Comparison of ENCODE assay signal across 8 mouse cellular contexts in genomic region chr10:81427327-81427726, GRCm38 (mm10). TPM values are rescaled to one million over a fixed set of nuclear protein-coding genes. Genes with fewer than 3 reads are reported as not detected.
DNase-seq lines count a peak whose midpoint lies in the region; ATAC-seq and TF ChIP-seq lines count a peak whose summit lies in the region.

No protein-coding gene starts in this region.

- H3K27ac ChIP-seq in lung, embryonic 14.5 days (ENCODE audit: low read depth), result peak overlapping the region; percentile 12; the same call in 1 of the 2 replicates
- H3K27ac ChIP-seq in hindbrain, embryonic 12.5 days, result no peak overlapping the region
- H3K27ac ChIP-seq in midbrain, embryonic 14.5 days (replicated peaks; ENCODE audit: low read depth, low read length), result no peak overlapping the region

- H3K4me2 ChIP-seq in lung, embryonic 14.5 days, result peak overlapping the region; percentile 82
- peak overlapping the region; percentile 67 for H3K4me2 ChIP-seq in hindbrain, embryonic 12.5 days (replicated peaks)
- peak overlapping the region; percentile 60 for H3K4me2 ChIP-seq in midbrain, embryonic 14.5 days (ENCODE audit: low read length)

- peaks cover 8% of the 10 kb centered on the region; the same call in 1 of the 2 replicates for H3K4me1 ChIP-seq in lung, embryonic 14.5 days (ENCODE audit: insufficient read depth)
- H3K4me1 ChIP-seq in hindbrain, embryonic 12.5 days, result peaks cover 51% of the 10 kb centered on the region
- peaks cover 17% of the 10 kb centered on the region for H3K4me1 ChIP-seq in midbrain, embryonic 14.5 days (ENCODE audit: control insufficient read depth, insufficient read depth, low read length)

- no peaks in the 10 kb centered on the region for H3K9me3 ChIP-seq in lung, embryonic 14.5 days (ENCODE audit: low read depth, low read length)
- no peaks in the 10 kb centered on the region for H3K9me3 ChIP-seq in hindbrain, embryonic 12.5 days (replicated peaks)
- H3K9me3 ChIP-seq in midbrain, embryonic 14.5 days (ENCODE audit: control insufficient read depth, low read length), result no peaks in the 10 kb centered on the region

- peak; percentile 42 for DNase-seq in cerebellum, adult 8-10 months
- DNase-seq in cerebellum, postnatal 10 days, result no peak
- no peak for DNase-seq in lung, embryonic 14.5 days
- no peak for DNase-seq in lung, adult 18-20 months
- DNase-seq in midbrain, embryonic 14.5 days, result no peak

- WGBS in lung, embryonic 14.5 days, result 29% methylated on average over 3 of the region's 3 CpGs
- WGBS in hindbrain, embryonic 12.5 days, result 24% methylated on average over 3 of the region's 3 CpGs
- WGBS in midbrain, embryonic 14.5 days, result 41% methylated on average over 3 of the region's 3 CpGs

- ATAC-seq in lung, embryonic 14.5 days (ENCODE audit: insufficient read depth), result no peak
- ATAC-seq in hindbrain, embryonic 12.5 days (ENCODE audit: low FRiP score), result no peak
- ATAC-seq in midbrain, embryonic 14.5 days (ENCODE audit: low FRiP score, low TSS enrichment), result no peak
- no peak for ATAC-seq in activated CD4-positive, CD25-positive, alpha-beta regulatory T cell, adult 4 months
- ATAC-seq in erythroblast, adult 5-6 weeks (replicated peaks; ENCODE audit: low FRiP score, poor library complexity, severe bottlenecking), result no peak

- H3K27me3 ChIP-seq in lung, embryonic 14.5 days (ENCODE audit: insufficient read depth, low read length), result no peaks in the 10 kb centered on the region; the same call in 1 of the 2 replicates
- H3K27me3 ChIP-seq in hindbrain, embryonic 12.5 days, result peaks cover 70% of the 10 kb centered on the region
- peaks cover 23% of the 10 kb centered on the region; the same call in 1 of the 2 replicates for H3K27me3 ChIP-seq in midbrain, embryonic 14.5 days (ENCODE audit: control insufficient read depth, insufficient read depth, low read length)

- peak overlapping the region; percentile 71 for H3K4me3 ChIP-seq in lung, embryonic 14.5 days (ENCODE audit: low read depth, low read length)
- H3K4me3 ChIP-seq in hindbrain, embryonic 12.5 days, result peak overlapping the region; percentile 38
- H3K4me3 ChIP-seq in midbrain, embryonic 14.5 days (replicated peaks; ENCODE audit: low read depth, low read length), result no peak overlapping the region

- peak overlapping the region; percentile 82 for H3K9ac ChIP-seq in lung, embryonic 14.5 days
- peak overlapping the region; percentile 63 for H3K9ac ChIP-seq in hindbrain, embryonic 12.5 days
- H3K9ac ChIP-seq in midbrain, embryonic 14.5 days (replicated peaks; ENCODE audit: low read length), result no peak overlapping the region

- no peak for TF ChIP-seq CTCF in lung, embryonic 14.5 days (IDR thresholded peaks at IDR 0.05; ENCODE audit: low read depth)

- H3K36me3 ChIP-seq in lung, embryonic 14.5 days (ENCODE audit: insufficient read depth), result no peaks in the 10 kb centered on the region
- no peaks in the 10 kb centered on the region for H3K36me3 ChIP-seq in hindbrain, embryonic 12.5 days
- no peaks in the 10 kb centered on the region for H3K36me3 ChIP-seq in midbrain, embryonic 14.5 days (ENCODE audit: control insufficient read depth, insufficient read depth, low read length)

RNA-seq across cellular contexts. Expression of gene Nfic, which starts 28.1 kb away (rescaled TPM):
- polyA plus RNA-seq in lung, embryonic 14.5 days (2014; fragmentation: Nextera tagmentation; extraction: Ambion mirVana), result 86.0 and 86.5 TPM in 2 replicates
- polyA plus RNA-seq in hindbrain, embryonic 12.5 days (2016; fragmentation: Nextera tagmentation; extraction: Ambion mirVana), result 30.9 and 31.5 TPM in 2 replicates
- 11.2 and 13.7 TPM in 2 replicates for polyA plus RNA-seq in midbrain, embryonic 14.5 days (2014; fragmentation: Nextera tagmentation; extraction: Ambion mirVana)
- 10 to 100 TPM; 15.2 to 16.0 TPM for polyA plus RNA-seq in activated CD4-positive, CD25-positive, alpha-beta regulatory T cell, adult 4 months (2017; shearing (Covaris generic))
- 13.4 and 23.8 TPM in 2 replicates for total RNA-seq in erythroblast, adult 5-6 weeks (2015; ENCODE audit: low replicate concordance)
- 0.84 and 8.2 TPM in 2 replicates for total RNA-seq in erythroblast, adult 5-6 weeks (2017; ENCODE audit: low replicate concordance)

RNA-seq across cellular contexts. Expression of gene Smim24, which starts 34.5 kb away (rescaled TPM):
- 2.8 and 3.3 TPM in 2 replicates for polyA plus RNA-seq in lung, embryonic 14.5 days (2014; fragmentation: Nextera tagmentation; extraction: Ambion mirVana)
- polyA plus RNA-seq in hindbrain, embryonic 12.5 days (2016; fragmentation: Nextera tagmentation; extraction: Ambion mirVana), result 1.9 and 2.7 TPM in 2 replicates
- 1.0 and 1.2 TPM in 2 replicates for polyA plus RNA-seq in midbrain, embryonic 14.5 days (2014; fragmentation: Nextera tagmentation; extraction: Ambion mirVana)
- 10 to 100 TPM in 1 of 2 experiments, 1 to 10 TPM in 1; 7.3 to 13.3 TPM for polyA plus RNA-seq in activated CD4-positive, CD25-positive, alpha-beta regulatory T cell, adult 4 months (2017; shearing (Covaris generic))
- total RNA-seq in erythroblast, adult 5-6 weeks (2015; ENCODE audit: low replicate concordance), result 5.4 TPM in 1 of 2 replicates, not detected in the other
- 1.8 and 3.8 TPM in 2 replicates for total RNA-seq in erythroblast, adult 5-6 weeks (2017; ENCODE audit: low replicate concordance)

RNA-seq across cellular contexts. Expression of gene Gm48552, which starts 38.5 kb away (rescaled TPM):
- polyA plus RNA-seq in lung, embryonic 14.5 days (2014; fragmentation: Nextera tagmentation; extraction: Ambion mirVana), result 1.3 and 1.4 TPM in 2 replicates
- polyA plus RNA-seq in hindbrain, embryonic 12.5 days (2016; fragmentation: Nextera tagmentation; extraction: Ambion mirVana), result 1.1 and 2.4 TPM in 2 replicates
- polyA plus RNA-seq in midbrain, embryonic 14.5 days (2014; fragmentation: Nextera tagmentation; extraction: Ambion mirVana), result 1.3 and 2.9 TPM in 2 replicates
- 1 to 10 TPM in 1 of 2 experiments, not detected in 1; 1.4 TPM for polyA plus RNA-seq in activated CD4-positive, CD25-positive, alpha-beta regulatory T cell, adult 4 months (2017; shearing (Covaris generic))
- total RNA-seq in erythroblast, adult 5-6 weeks (2015; ENCODE audit: low replicate concordance), result not detected in 2 replicates
- total RNA-seq in erythroblast, adult 5-6 weeks (2017; ENCODE audit: low replicate concordance), result 5.6 TPM in 1 of 2 replicates, not detected in the other

RNA-seq across cellular contexts. Expression of gene Gm48551, which starts 43.1 kb away (rescaled TPM):
- polyA plus RNA-seq in lung, embryonic 14.5 days (2014; fragmentation: Nextera tagmentation; extraction: Ambion mirVana), result 2.8 and 3.8 TPM in 2 replicates
- 5.7 and 5.9 TPM in 2 replicates for polyA plus RNA-seq in hindbrain, embryonic 12.5 days (2016; fragmentation: Nextera tagmentation; extraction: Ambion mirVana)
- polyA plus RNA-seq in midbrain, embryonic 14.5 days (2014; fragmentation: Nextera tagmentation; extraction: Ambion mirVana), result 4.5 and 8.2 TPM in 2 replicates
- polyA plus RNA-seq in activated CD4-positive, CD25-positive, alpha-beta regulatory T cell, adult 4 months (2017; shearing (Covaris generic)), result 1 to 10 TPM; 1.1 to 1.2 TPM
- 2.5 and 3.7 TPM in 2 replicates for total RNA-seq in erythroblast, adult 5-6 weeks (2015; ENCODE audit: low replicate concordance)
- 1.3 TPM in 1 of 2 replicates, not detected in the other for total RNA-seq in erythroblast, adult 5-6 weeks (2017; ENCODE audit: low replicate concordance)

RNA-seq across cellular contexts. Expression of gene Dohh, which starts 43.1 kb away (rescaled TPM):
- 57.5 and 67.0 TPM in 2 replicates for polyA plus RNA-seq in lung, embryonic 14.5 days (2014; fragmentation: Nextera tagmentation; extraction: Ambion mirVana)
- 62.7 and 67.5 TPM in 2 replicates for polyA plus RNA-seq in hindbrain, embryonic 12.5 days (2016; fragmentation: Nextera tagmentation; extraction: Ambion mirVana)
- polyA plus RNA-seq in midbrain, embryonic 14.5 days (2014; fragmentation: Nextera tagmentation; extraction: Ambion mirVana), result 59.5 and 79.6 TPM in 2 replicates
- polyA plus RNA-seq in activated CD4-positive, CD25-positive, alpha-beta regulatory T cell, adult 4 months (2017; shearing (Covaris generic)), result 10 to 100 TPM; 12.7 to 13.7 TPM
- 10.4 and 11.7 TPM in 2 replicates for total RNA-seq in erythroblast, adult 5-6 weeks (2015; ENCODE audit: low replicate concordance)
- total RNA-seq in erythroblast, adult 5-6 weeks (2017; ENCODE audit: low replicate concordance), result 32.5 and 33.7 TPM in 2 replicates
